Mouse (Mus musculus) layer of hippocampus, adult 9-10 months (tissue): ENCODE measurements at regions not wholly inside any gene's neighbourhood (a gene's known extent, or its start where the extent isn't known, plus 50 kb on each side); places are given as distances from the start of the nearest gene placed in this dataset.

Source experiments
- DNase-seq: peaks from one replicate; pipeline ENCODE4 v3.0.0; 2022; ENCODE audit warnings: low spot score

DNA sequence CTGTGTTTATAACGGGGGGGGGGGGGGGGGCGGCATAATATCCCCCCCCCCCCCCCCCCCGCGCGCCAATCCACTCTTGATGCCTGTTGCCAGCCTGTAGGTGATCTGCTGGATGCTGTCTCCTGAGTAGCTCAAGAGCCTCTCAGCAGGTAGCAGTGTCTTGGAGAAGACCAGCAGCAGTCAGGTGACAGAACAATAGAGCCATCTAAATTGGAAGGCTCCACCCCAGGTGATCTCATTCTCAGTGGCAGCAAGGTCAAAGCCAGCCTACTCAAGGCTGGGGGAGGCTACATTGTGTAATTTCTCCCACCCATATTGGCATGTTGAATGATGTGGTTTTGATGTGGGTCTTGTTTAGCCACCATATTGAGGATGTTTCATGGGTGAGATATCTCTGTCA lies 338.3 kb upstream of the Zfp804a start:
- no peak for DNase-seq

GRCm38 (mm10) chr2:81733484-81733883 lies 319.5 kb upstream of the Zfp804a start:
- DNase-seq, result no peak

- DNase-seq, result peak; percentile 9
Observed at GRCm38 (mm10) chr2:81734031-81734430, 319.0 kb upstream of the Zfp804a start.

DNA sequence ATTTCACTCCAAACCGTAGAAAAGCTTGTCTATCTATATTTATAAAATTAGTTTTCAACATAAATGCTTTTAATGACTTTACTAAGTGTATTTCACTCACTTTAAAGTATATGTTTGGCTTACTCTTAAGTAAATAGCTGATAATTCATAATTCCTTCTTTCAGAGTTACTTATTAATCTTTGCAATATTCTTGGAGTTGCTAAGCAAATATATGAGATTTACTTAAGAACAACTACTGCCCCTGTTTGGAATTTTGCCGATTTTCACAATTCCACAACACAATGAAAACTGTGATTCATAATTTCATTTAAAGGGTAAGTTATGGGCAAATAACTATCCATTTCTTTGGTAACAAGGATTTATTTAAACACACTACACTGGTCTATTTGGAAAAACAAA lies 287.2 kb upstream of the Zfp804a start:
- no peak for DNase-seq

DNA sequence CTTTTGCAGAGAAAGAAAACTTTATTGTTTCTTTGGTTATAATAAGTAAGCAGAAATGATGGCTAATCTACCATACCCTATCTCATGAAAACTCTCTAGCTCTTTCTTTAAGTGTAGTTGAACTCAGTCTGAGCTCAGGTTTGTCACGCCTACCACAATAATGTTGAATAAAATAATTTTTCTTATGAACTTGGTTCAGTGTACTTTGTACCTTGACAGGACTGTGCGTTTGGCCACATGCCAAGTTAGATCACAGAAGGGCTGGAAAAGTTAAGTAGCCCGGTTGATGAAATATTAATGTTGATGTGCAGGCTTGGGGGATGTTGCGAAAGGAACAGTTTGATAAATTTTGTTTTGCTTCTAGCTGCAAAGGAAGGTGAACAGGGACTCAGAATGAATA lies 270.0 kb upstream of the Zfp804a start:
- DNase-seq, result no peak
